Mouse (Mus musculus): Measurements from ENCODE around the gene Shq1.

The Shq1 gene

DNA sequence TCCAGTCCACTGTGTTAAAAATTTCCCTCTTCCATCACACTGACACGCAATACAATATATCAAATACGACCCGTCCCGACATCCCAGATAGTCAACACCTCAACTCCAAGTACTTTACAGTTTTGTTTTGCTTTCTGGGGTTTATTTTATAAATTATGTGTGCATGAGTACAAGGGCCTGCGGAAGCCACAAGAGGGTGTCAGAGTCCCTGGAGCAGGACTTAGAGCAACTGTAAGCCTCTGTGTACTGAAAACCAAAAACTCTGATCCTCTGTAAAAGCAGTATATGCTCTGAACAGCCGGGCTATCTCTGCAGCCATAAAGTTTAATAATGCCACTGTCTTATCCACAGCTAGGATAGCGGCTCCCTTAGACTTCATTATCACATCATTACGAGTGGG lies 3.3 kb downstream of the Shq1 start:
- DNase-seq (ENCODE audit: low spot score) = no peak

DNA sequence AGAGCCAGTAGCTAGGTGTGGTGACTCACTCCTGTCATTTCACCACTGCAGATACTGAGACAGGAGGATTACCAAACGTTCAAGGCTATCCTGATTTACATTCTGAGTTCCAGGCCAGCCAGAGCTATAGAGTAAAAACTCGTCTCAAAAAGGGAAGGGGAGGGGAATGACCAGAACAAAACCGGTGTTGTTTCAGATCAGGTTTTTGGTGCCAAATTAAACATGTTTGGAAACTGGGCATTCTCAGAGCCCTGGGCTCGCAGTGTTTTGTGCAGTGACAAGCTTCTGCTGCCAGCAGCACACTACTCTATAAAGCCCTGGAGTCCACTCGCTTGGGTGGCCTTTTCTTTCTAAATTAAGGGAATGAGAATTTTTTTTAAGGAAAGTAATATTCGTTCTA lies 8.7 kb downstream of the Shq1 start:
- no peak for DNase-seq (ENCODE audit: low spot score)

DNA sequence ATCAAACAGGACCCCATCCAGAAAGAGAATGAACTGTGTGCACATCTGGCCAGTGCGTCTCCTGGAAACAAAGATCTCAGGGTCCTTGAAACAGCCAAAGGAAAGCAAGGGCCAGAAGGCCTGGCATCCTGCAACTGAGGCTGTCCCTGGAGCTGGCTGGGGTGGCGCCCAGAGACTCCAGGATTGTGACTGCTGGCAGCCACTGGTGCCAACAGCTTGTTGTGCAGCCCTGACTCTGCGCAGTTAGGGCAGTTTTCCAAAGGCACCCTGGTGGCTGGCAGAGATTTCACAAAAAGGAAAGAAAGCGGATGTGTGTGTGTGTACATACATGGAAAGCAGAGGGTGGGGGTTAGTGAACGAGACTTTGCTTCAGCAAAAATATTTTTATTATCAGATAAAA lies 10.6 kb downstream of the Shq1 start:
- no peak for DNase-seq (ENCODE audit: low spot score)

DNA sequence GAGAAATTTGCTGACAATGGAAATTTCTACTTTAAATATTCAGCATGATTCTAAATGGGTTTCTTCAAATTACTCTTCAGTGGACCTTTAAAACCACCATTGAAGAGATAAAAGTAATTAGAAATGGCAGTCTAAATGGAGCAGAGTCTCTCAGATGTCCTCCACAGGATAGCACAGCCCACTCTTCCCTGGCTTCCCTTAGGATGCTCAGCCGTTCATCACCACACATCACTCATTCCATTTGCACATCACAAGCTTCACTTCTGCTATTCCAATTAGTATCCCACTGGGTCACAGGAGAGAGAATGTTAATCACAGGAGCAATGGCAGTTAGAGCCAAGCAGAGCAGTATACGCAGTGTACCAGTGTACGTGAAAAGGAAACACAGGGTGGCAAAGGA lies 18.4 kb downstream of the Shq1 start:
- no peak for DNase-seq (ENCODE audit: low spot score)

DNA sequence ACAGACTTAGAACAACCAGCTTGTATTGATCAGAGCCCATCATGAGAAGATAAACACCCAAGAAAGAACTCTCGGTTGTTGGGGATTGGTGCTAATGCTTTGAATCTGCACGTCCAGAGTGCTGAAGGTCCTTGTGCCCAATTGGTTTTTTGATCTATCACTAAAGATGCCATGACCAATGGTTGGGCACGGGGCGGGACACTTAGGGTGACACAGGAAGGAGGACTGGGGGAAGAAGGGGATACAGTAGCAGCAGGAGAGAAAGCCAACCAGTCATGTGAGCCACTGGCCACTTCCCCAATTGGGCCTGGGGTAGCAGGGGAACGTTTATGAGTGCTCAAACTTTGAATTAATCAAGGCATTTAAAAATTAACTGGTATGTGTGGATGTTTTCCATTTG lies 23.8 kb downstream of the Shq1 start:
- no peak for DNase-seq (ENCODE audit: low spot score)

DNA sequence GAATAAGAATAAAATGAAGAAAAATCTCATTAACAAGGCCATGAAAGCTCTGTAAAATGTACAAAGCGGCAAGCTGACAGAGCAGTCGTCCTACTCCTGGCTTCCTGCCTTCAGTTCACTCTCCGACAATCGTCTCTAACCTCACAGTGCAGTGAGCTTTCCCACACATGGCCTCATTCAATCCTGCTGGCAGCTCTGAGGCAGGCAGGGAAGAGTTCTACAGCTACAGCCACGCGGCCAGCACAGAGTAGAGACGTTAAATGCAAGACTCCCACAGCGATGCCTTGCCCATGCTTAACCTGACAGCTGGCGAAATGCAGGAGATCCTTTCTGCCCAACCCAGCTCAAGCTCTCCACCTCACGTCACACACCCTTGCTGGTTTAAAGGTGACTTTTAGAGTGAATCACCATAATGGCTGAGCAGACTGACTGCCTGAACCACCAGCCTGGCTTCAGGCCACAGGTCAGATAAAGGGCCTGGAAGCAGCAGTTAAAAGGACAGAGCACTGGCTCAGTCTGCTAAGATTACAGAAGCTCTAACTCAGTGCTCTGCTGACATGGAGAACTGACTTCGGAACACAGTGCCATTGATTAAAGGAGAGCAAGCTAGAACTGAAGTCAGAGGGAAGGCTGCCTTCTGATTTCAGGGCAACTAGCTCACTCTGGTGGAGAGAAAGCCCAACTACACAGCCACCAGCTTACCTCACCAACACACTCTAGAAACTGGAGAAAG lies 25.3 kb downstream of the Shq1 start:
- DNase-seq (ENCODE audit: low spot score) = no peak

DNA sequence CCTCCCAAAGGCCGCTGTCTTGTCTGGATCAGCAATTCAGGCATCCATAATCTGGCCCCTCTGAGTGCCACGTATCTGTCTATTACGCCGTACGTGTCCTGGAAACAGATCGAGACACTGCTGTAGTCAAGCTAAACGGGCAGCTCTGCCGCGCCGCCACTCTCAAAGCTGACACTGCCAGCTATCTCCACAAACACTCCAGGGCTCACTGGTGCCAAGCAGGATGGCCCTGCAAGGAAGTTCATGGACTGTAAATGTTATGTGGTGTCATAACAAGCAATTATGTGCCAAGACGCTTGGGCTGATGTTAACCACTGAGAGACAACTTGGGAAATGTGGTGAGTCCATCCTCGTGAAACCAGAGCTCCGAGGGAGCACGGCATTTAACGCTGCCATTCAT lies 26.3 kb downstream of the Shq1 start:
- no peak for DNase-seq (ENCODE audit: low spot score)

DNA sequence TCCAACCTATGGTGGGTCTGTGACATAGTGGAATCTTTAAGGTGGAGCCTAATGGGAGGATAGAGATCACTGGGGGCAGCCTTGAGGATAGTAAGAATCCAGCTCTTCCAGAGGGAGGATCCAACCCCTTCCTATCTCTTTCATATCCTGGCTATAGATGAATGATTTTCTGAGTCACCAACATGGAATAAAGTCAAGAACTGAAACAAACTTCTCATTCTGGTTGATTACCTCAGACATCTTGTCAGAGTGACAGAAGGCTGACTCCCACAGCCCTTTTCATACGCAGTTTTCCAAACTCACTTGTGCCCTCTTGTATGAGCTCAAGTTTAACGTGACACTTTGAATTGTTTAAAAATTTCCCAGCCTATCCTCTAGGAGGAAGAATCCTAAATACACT lies 28.2 kb downstream of the Shq1 start:
- DNase-seq (ENCODE audit: low spot score) = no peak

DNA sequence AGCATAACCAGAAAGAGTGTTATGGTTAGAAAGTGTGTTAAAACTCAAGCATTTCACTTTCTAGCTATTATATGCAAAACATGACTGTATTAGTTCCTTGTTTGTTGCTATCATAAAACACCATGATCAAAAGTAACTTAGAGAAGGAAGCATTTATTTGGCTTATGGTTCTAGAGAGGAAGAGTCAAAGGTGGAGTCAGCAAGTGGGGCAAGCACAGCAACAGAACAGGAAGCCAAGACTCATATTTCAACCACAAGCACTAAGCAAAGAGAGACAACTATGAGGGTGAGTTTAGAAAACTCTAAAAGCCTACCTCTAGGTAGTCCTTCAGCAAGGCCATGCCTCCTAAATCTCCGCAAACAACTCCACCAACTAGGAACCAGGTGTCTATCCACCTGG lies 30.4 kb downstream of the Shq1 start:
- DNase-seq (ENCODE audit: low spot score) = no peak

DNA sequence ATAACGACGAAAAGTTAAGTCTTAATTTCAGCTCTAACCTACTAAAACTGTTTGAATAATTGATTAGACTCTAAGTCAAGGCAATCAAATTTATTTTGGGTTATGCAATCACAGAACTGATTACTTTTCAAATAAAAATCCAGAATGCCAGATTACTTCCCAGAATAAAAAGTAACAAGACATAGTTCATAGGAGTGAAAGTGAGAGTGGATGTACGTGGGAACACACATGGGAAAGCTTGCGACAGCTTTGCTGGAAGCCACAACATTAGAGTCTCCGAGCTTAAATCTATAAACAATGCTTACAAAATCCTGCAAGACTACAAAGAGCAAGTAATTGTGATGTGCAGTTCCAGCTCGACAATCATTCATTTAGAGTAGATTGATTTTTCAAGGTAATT lies 41.9 kb downstream of the Shq1 start:
- no peak for DNase-seq (ENCODE audit: low spot score)

DNA sequence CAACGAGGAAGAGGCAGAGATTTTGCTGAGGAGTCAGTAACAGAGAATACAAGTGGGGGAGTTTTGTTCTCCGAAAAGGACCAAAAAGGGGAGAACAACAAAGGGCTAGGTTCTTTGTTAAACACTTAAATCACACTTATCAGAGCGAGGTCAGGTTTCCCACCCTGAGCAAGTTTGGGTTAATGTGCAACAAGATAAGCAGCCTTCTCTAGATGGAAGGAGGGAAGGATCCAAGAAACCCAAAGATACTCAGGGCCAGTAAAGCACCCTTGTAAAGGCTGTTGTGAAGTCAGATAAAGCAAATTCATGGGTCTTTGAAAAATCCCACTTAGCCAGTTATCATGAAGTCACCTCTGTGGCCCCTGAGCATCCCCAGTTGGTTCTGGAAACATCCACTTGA lies 42.7 kb downstream of the Shq1 start:
- no peak for DNase-seq (ENCODE audit: low spot score)

DNA sequence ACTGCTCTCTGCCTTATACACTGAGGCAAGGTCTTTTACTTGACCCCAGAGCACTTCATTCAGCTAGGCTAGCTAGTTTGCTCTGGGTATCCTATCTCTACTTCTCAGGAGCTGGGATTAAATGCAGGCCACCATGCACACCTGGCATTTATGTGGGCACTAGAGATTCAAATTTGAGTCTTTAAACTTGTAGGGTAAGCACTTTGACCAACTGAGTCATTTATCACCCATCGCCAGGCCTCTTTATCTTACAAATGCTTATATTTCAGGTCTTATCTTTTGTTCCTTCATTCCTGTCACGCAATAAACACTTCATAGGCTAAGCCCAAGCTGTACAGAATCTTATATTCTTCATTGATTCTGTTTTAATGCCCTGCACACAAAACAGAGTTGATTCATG lies 47.0 kb downstream of the Shq1 start:
- no peak for DNase-seq (ENCODE audit: low spot score)

DNA sequence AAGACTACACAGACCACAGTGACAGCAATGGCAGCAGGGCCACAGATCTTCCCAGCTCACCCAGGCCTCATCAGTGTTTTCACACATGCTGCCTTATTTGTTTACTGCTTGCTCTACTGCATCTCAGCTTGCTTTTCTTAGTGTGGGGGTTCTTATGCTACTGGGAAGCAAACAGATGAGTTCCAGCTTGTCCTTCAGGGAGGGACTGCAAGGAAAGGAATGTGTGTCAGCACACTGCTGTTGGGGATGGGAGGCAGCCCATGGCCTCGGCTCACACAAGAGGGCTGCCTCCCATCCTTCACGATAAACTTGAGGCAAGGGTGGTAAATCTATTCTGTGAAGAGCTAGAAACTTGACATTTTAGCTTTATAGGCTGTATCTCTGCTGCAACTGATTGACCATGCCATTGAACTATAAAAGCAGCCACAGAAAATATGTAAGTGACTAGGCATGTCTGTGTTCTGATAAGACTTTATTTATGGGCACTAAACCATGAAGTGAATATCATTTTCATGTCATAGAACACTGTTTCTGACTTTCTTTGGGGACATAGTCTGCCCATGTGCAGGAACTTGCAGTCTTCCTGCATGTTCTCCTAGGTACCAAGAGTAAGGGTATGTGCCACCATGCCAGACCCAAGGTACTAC lies 48.0 kb downstream of the Shq1 start:
- DNase-seq (ENCODE audit: low spot score) = no peak

DNA sequence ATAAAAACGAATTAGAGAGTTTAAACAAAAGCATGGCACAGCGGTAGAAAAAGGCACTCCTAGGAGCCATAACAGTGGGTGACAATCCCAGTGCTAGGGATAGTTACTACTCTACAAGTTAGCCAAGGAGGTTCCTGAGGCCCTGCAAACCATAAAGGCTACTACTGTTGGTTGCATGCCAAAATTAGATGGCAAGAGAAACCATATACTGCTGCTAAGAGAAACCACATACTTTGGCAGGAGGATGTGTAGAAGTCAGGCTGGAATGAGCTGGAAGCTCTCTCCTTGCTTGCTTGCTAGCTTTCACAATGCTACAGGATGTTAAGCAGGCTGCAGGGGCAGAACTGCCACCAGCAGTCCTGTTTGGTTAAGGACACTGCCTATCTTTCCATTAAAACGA lies 50.5 kb downstream of the Shq1 start:
- no peak for DNase-seq (ENCODE audit: low spot score)

DNA sequence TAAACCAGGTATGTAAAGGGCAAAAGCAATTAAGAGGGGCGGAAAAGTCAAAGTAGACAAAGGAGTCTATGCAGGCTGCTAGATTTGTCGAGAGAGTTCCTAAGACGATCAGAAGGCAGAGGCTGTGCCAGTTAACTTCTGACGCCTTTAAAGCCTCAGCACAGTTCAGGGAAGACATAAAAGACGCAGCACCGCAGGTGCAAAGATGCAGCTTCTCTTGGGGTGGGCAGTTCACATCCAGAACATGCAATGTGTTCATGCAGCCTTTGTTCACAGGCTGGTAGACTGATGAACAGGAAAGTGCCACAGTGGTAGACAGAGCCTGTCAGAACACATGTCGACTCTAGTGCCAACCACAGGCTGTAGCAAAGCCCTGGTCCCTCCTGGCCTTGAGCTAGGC lies 51.6 kb downstream of the Shq1 start:
- no peak for DNase-seq (ENCODE audit: low spot score)

DNA sequence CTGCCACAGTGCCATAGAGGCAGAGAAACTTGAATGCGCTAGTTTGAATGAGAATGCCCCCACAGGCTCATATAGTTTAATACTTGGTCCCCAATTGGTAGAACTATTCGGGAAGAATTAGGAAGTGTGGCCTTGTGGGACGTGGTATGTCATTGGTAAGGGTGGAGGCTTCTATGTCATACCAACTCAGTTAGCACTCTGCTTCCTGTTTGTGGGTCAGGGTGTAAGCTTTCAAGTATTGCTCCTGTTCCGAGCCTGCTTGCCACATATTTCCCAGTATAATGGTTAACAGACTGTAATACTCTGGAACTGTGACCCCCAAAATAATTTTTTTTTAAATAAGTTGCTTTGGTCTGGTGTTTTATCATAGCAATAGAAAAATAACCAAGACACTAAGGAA lies 54.8 kb downstream of the Shq1 start:
- no peak for DNase-seq (ENCODE audit: low spot score)

DNA sequence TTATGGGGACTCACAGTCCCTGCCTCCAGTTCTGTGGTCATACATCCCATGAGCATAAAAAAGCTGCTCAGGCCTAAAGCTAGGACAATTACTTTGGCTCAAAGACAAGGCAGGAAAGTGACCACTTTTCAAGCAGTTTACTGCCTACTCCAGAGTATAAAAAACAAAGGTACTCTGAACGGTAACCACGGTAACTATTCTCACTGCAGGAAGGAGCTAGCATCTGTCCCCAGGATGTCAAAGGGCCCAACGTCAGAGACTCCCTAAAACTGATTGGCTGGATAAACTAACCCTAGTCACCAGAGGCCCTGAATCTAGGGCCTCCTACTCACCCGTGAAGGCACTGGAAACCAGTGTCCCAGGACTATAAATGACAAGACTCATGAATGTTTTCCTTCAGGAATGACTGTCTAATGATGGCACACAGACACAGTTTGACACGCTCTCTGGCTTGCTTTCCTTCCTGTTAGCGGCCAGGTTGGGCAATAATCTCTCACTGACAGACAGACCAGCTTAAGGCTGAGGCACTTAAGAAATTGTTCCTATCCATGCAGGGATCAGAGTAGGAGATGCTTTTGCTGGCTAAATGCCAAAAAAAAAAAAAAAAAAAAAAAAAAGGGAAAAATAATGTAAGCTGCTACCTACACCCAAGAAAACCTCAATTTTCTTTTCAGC lies 57.2 kb downstream of the Shq1 start:
- DNase-seq (ENCODE audit: low spot score) = no peak

DNA sequence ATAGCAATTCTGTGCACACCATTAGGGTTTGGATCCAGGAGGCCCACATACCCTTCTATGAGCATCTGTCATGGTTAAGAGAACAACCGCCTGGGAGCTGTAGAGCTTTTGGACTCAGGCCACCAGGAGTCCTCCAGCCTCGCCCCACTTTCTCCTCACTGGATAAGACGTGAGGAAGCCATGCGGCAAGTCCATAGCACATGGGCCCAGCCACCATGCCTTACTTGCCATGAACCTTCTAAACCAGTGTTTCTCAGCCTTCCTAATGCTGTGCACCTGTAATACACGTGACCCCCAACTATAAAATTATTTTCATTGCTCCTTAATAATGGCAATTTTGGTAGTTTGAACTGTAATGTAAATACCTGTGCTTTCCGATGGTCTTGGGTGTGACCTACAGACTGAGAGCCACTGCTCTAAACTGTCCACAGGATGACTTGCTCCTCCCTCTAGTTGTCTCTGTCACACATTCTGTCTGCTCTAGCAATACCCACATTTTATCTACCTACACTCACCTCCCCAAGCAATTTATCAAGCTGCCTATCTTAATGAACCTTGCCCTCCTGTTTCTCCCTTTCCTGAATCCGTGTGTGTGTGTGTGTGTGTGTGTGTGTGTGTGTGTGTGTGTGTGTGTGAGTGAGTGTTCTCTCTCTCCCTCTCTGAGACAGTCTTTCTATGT lies 59.9 kb downstream of the Shq1 start:
- DNase-seq (ENCODE audit: low spot score) = no peak

DNA sequence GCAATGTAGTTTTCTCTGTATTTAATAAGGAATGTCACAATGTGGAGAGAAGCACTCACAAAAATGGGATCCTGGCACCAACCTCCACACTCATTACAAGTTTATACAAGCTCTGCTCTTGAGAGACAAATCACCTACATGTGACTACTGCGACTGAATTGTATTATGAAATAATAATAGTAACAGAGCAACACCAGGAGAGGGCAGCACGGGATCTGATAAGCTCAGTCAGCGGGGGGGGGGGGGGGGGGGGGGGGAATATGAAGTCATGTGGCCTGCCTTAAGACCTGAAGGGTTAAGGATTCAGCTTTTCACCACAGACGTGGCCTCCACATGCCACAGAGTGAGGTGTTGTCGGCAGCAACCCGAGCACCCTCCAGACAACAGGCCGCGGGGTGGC lies 60.8 kb downstream of the Shq1 start:
- no peak for DNase-seq (ENCODE audit: low spot score)

DNA sequence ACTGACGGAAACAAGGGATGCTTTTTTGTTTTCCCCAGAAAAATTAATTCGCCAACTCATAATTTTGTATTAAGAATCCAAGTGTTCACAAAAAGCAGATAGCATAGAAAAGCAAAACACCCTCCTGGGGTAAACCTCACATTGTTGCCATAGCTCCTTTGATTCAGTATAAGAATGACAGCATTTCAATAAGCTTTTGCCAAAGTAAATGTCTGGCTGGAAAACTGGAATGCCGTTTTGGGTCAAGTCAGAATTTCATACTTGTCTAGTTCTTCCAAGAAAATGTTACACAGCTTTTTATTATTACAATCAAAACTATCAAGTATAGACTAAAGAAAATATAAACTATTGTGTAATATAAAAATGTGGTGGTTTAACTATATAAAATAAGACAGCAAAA lies 61.7 kb downstream of the Shq1 start:
- DNase-seq (ENCODE audit: low spot score) = no peak

DNA sequence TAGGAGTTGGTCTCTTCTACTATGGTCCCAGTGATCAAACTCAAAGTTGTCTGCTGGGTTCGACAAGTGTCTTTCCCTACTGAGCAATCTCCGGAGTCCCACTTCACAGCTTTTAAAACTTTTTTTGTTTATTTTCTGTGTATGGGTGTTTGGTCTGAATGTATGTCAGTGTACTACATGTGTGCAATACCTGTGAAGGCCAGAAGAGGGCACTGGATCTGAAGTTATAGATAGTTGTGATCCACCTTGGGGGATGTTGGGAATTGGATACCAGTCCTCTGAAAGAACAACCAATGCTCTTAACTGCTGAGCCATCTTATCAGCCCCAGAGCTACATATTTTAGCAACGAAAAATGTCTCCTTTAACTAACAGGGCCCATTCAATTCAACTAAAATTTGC lies 62.5 kb downstream of the Shq1 start:
- no peak for DNase-seq (ENCODE audit: low spot score)

DNA sequence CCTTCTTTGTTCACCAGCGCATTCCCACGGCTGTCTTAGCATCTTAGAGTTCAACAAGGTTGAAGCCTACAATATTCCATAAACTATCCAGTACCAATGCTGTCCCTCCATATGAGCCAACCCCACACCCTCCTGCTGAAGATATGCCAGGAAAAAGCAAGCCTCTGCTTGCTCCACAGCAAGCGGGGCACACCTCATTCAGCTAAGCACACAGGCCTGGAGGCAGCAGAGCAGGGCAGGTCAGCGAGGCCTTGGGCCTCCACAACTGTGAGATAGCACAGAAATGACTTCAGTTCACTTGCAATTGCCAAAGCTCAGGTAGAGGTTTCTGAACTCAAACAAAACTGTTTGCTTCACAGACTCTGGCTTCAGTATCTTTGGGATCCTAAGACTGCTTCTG lies 64.2 kb downstream of the Shq1 start:
- DNase-seq (ENCODE audit: low spot score) = no peak

DNA sequence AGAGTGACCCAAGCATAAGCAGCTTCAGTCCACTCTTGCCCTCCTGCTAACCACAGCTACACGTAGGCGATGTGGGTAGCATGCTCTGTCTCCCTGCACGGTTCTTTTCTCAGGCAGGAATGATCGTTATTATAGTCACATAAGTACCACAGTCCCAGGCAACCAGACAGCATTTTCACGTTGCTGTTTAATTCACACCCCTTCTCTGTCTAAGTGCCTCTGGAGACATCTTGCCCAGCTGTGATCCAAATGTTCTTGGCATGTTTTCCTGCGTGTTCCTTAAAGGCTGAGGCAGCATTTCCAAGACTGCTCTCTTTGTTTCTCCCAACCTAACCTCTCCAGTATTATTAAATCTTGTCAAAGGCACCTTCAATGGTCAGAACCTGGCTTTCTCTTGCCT lies 67.3 kb downstream of the Shq1 start:
- DNase-seq (ENCODE audit: low spot score) = no peak
